Mouse (Mus musculus) liver, embryonic 11.5 days (tissue): Measurements from ENCODE around the gene Ccdc9. TPM values are rescaled to one million over a fixed set of nuclear protein-coding genes. Genes with fewer than 3 reads are reported as not detected.

Source experiments
- ATAC-seq: fragments of 200-750 bp; cut with Nextera tagmentation; replicated peaks from 2 replicates; pipeline ENCODE4 v1.8.0; 2017; ENCODE audit warnings: moderate number of reproducible peaks, mild to moderate bottlenecking, moderate TSS enrichment, moderate library complexity; ENCODE audit not compliant: low FRiP score
- DNase-seq: peaks from one replicate; pipeline ENCODE4 v3.0.0-alpha.2; 2017; ENCODE audit warnings: low spot score
- H3K27ac ChIP-seq: fragments of 300-500 bp; sonication (generic); 2 replicates; pipeline ENCODE4 v1.5.1; 2014; ENCODE audit warnings: mild to moderate bottlenecking, low read depth, low read length, control low read depth
- H3K27me3 ChIP-seq: fragments of 300-500 bp; sonication (generic); replicated peaks from 2 replicates; pipeline ENCODE4 v1.6.1; 2014; ENCODE audit warnings: low read length, mixed read lengths; ENCODE audit not compliant: control insufficient read depth, insufficient read depth
- H3K36me3 ChIP-seq: fragments of 300-500 bp; sonication (generic); 2 replicates; pipeline ENCODE4 v1.6.1; 2014; ENCODE audit warnings: mild to moderate bottlenecking, low read length, moderate library complexity, mixed read lengths; ENCODE audit not compliant: control insufficient read depth, insufficient read depth
- H3K4me1 ChIP-seq: fragments of 300-500 bp; sonication (generic); replicated peaks from 2 replicates; pipeline ENCODE4 v1.6.1; 2014; ENCODE audit warnings: low read length, mixed read lengths; ENCODE audit not compliant: control insufficient read depth, insufficient read depth
- H3K4me2 ChIP-seq: fragments of 300-500 bp; sonication (generic); 2 replicates; pipeline ENCODE4 v1.6.1; 2014; ENCODE audit warnings: mild to moderate bottlenecking, control low read depth, moderate library complexity
- H3K4me3 ChIP-seq: fragments of 300-500 bp; sonication (generic); 2 replicates; pipeline ENCODE4 v1.5.1; 2014; ENCODE audit warnings: low read depth, low read length, control low read depth
- H3K9ac ChIP-seq: fragments of 300-500 bp; sonication (generic); 2 replicates; pipeline ENCODE4 v1.6.1; 2014; ENCODE audit warnings: low read depth, low read length, control low read depth
- H3K9me3 ChIP-seq: fragments of 300-500 bp; sonication (generic); 2 replicates; pipeline ENCODE4 v1.6.1; 2016; ENCODE audit warnings: low read length, inconsistent platforms, mixed read lengths; ENCODE audit not compliant: control insufficient read depth
- WGBS: fragments of 180-500 bp; shearing (Covaris S2); extraction: QIAGEN DNeasy Blood & Tissue Kit; methylation state at CpG from one replicate; pipeline ENCODE4 v1.1.7; 2014; 5-methylcytosine and 5-hydroxymethylcytosine counted together
- polyA plus RNA-seq: library from polyadenylated mRNA; unstranded; fragments of >200 nt; fragmentation: Nextera tagmentation; extraction: Ambion mirVana; gene quantifications from 2 replicates; pipeline ENCODE4 v1.2.1, GENCODE M21; 2014

Ccdc9 gene
- polyA plus RNA-seq, 1 experiment from 2014 or later, result 25.3 TPM

DNA sequence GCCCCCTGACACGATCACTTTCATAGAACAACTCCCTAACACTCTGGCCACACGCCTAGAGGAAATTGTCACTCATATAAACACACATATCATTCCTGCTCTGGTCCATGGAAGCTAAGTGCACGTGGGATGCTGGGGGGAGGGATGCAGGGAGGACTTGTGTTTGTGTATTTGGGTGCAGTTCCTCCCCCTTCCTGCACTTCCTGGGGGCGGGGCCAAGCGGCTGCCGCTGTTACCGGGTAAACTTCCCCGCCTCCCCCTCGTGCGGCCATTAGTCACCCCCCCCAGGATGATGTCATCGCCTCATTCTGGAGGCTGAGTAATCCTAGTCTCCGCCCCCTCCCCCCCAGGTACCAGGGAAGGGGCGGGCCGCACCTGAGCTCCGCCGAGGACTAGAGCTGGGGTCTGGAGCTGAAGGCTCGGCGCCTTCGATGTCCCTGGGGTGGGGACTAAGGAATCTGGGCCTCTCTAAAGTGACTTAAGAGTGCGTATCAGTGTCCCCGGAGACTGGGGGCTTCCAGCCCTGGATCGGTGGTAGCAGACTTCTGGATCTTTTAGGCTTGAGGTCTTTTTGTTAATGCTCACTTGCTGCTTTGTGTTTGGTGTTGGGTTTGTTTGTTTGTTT lies 10.3 kb upstream of the Ccdc9 start:
- H3K27me3 ChIP-seq, result peaks cover 6% of the 10 kb centered on the region
- peak overlapping the region; percentile 64 for H3K4me2 ChIP-seq
- no peaks in the 10 kb centered on the region for H3K36me3 ChIP-seq
- H3K4me1 ChIP-seq, result peaks cover 33% of the 10 kb centered on the region
- peak; percentile 84 for DNase-seq
- H3K9me3 ChIP-seq, result no peaks in the 10 kb centered on the region
- peak overlapping the region; percentile 41 for H3K9ac ChIP-seq
- no peak; the same call in 1 of the 2 replicates for ATAC-seq
- H3K27ac ChIP-seq, result peak overlapping the region; percentile 86
- WGBS, result 3% methylated on average over 22 of the region's 22 CpGs
- H3K4me3 ChIP-seq, result peak overlapping the region; percentile 51

DNA sequence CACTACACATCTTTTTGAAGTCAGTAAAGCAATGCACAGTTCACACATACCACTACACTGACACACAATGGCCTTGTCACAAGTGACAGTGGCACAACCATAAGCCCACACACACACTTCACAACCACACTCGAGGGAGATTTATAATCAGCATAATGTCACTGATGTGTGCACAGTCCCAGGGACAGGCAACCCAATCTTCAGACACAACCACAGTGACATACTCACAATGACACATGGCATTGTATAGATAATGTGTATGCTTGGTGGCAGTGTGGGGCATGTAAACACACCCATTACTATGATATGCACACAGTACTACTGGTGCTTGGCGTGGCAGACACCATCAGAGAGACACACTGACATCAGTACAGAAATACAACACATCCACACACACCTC lies 9.6 kb upstream of the Ccdc9 start:
- Histone ChIP-seq H3K4me1 (peaks cover 33% of the 10 kb centered on the region), H3K9me3 (no peaks in the 10 kb centered on the region), H3K27ac (peak overlapping the region; percentile 86), H3K4me2 (peak overlapping the region; percentile 64), H3K36me3 (no peaks in the 10 kb centered on the region), H3K27me3 (peaks cover 6% of the 10 kb centered on the region), H3K9ac (peak overlapping the region; percentile 45; the same call in 1 of the 2 replicates), H3K4me3 (peak overlapping the region; percentile 51; the same call in 1 of the 2 replicates)
- DNase-seq, result no peak
- ATAC-seq, result peak; percentile 58
- 18% methylated on average over 2 of the region's 2 CpGs for WGBS

DNA sequence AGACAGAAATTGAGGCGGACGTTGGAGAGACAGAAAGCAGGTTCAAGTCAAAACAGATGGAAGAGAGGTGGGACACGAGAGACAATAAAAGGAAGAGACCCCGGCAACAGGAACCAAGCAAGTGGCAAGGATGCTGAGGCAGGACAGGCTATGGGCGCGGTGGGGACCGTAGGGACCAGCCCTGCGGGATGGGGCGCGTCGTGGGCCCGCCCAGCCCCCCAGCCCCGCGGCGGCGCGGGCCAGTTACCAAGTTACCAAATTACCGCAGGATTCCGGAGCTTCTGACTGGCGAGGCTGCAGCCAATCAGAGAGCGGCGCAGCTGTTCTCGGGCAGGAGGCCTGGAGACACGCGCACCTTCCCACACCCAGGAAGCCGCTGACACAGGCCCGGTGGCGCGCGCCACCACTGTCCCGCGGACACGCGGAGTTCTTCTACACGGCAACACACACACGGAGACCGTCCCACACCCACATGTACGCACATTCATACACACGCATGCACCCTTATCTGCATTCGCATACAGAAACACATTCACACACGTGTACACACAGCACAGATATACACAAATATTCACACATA lies 8.8 kb upstream of the Ccdc9 start:
- WGBS, result 2% methylated on average over 41 of the region's 41 CpGs
- Histone ChIP-seq H3K9ac (peak overlapping the region; percentile 45), H3K9me3 (no peaks in the 10 kb centered on the region), H3K4me1 (peaks cover 33% of the 10 kb centered on the region), H3K27ac (peak overlapping the region; percentile 86), H3K27me3 (peaks cover 6% of the 10 kb centered on the region), H3K4me2 (peak overlapping the region; percentile 64), H3K36me3 (no peaks in the 10 kb centered on the region), H3K4me3 (peak overlapping the region; percentile 44)
- peak; percentile 85 for DNase-seq
- ATAC-seq, result peak; percentile 71

DNA sequence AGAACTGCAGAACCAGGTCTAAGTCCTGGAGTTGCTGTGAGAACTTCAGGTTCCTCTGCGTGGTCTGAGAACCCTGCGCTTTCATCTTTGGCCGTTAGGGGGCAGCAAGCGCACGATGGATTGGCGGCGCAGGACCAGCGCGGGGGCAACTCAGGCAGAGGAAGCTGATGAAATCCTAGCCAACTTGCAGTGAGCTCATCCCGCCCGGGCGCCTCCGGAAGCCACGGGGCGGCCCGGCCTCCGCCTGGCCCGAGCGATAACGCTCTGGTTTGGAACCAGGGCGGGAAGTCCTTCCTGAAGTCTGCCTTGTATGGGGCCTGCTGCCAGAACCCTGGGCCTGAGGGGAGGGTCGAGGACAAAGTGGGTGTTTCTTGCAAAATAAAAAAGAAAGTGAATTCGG lies 8.2 kb upstream of the Ccdc9 start:
- peak; percentile 95 for DNase-seq
- H3K4me3 ChIP-seq, result peak overlapping the region; percentile 44
- peak overlapping the region; percentile 64 for H3K4me2 ChIP-seq
- no peaks in the 10 kb centered on the region for H3K9me3 ChIP-seq
- H3K4me1 ChIP-seq, result peaks cover 29% of the 10 kb centered on the region
- peak overlapping the region; percentile 63 for H3K9ac ChIP-seq
- ATAC-seq, result peak; percentile 86
- no peaks in the 10 kb centered on the region for H3K36me3 ChIP-seq
- peak overlapping the region; percentile 86 for H3K27ac ChIP-seq
- H3K27me3 ChIP-seq, result peaks cover 6% of the 10 kb centered on the region
- under 1% methylated on average over 23 of the region's 23 CpGs for WGBS

DNA sequence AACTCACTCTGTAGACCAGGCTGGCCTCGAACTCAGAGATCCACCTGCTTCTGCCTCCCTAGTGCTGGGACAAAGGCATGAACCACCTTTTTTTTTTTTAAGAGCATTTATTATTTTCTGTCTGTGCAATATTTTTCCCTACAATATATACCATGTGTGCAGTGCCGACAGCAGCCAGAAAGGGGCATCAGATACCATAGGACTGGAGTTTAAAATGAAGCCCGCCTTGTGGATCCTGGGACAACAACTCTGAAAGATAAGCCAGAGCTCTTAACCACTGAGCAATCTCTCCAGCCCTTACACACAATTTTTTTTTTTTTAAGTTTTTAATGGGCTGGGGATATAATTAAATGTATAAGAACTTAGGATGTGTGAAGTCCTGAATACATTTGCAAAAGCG lies 7.8 kb upstream of the Ccdc9 start:
- Histone ChIP-seq H3K4me3 (peak overlapping the region; percentile 44), H3K36me3 (no peaks in the 10 kb centered on the region), H3K4me2 (peak overlapping the region; percentile 64), H3K27ac (peak overlapping the region; percentile 86), H3K9me3 (no peaks in the 10 kb centered on the region), H3K4me1 (peaks cover 26% of the 10 kb centered on the region), H3K27me3 (peaks cover 1% of the 10 kb centered on the region), H3K9ac (peak overlapping the region; percentile 63; the same call in 1 of the 2 replicates)
- DNase-seq (no peak), ATAC-seq (peak; percentile 56)
- 22% methylated on average over 4 of the region's 4 CpGs for WGBS

DNA sequence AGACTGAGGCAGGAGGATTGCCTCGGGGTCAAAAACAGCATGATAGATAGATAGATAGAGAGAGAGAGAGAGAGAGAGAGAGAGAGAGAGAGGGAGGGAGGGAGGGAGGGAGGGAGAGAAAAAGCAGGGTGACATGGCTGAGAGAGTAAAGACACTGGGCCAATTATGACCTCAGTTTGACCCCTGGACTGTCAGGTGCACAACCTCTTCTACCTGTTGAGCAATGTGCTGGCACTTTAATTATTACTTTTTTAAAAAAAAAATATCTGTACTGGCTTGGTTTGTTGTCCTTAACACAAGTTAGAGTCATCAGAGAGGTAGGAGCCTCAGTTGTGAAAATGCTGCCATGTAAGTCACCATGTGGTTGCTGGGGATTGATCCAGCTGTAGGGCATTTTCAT lies 1.2 kb upstream of the Ccdc9 start:
- Histone ChIP-seq H3K4me3 (no peak overlapping the region), H3K9me3 (no peaks in the 10 kb centered on the region), H3K36me3 (peaks cover 15% of the 10 kb centered on the region), H3K9ac (no peak overlapping the region), H3K4me1 (peaks cover 11% of the 10 kb centered on the region), H3K27ac (no peak overlapping the region), H3K27me3 (no peaks in the 10 kb centered on the region), H3K4me2 (no peak overlapping the region)
- DNase-seq (no peak), ATAC-seq (no peak)
- WGBS, result 73% methylated on average over 1 of the region's 1 CpGs

DNA sequence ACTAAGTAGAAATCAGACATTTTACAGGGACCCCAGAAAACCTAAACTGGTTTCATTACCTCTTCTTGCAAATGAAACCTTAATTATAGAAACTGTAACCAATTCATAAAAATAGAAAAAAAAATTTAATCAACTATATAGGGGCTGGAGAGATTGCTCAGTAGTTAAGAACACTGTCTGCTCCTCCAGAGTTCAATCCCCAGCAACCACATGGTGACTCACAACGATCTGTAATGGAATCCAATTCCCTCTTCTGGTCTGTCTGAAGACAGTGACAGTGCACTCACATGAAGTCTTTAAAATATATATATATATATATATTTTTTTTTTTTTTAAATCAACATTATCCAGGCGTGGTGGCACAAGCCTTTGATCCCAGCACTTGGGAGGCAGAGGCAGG lies 421 bp upstream of the Ccdc9 start:
- Histone ChIP-seq H3K4me2 (peak overlapping the region; percentile 96), H3K27me3 (no peaks in the 10 kb centered on the region), H3K27ac (peak overlapping the region; percentile 89), H3K4me3 (peak overlapping the region; percentile 58), H3K36me3 (peaks cover 22% of the 10 kb centered on the region), H3K9ac (peak overlapping the region; percentile 68), H3K9me3 (no peaks in the 10 kb centered on the region), H3K4me1 (peaks cover 11% of the 10 kb centered on the region)
- DNase-seq (no peak), ATAC-seq (no peak)
- WGBS, result 76% methylated on average over 2 of the region's 2 CpGs

DNA sequence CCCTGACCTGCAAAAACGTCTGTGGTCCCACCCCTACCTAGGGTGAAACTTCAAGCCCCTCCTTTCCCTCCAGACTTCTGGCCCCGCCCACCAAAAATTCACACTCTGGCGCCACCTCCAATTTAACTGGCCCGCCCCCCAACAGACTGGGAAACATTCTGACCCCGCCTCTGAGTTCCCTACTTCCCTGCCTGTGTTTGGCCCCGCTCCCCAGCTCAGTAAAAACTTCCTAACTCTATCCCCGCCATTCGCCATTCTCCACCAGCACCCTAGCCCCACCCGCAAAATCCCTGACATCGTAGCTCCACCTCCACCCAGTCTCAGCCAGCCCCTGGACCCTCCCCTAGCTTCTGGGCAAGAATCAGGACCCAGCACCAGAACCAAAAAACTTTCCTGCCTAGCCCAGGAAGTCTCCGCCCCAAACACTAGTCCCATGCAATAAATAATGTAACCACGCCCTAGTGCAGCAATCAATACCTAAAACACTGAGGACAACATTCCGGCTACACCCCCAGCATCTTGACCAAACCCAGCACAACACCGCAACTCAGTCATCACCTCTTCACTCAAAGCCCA lies 1.1 kb downstream of the Ccdc9 start:
- ATAC-seq, result peak; percentile 48
- H3K9me3 ChIP-seq, result no peaks in the 10 kb centered on the region
- 3% methylated on average over 14 of the region's 14 CpGs for WGBS
- H3K4me1 ChIP-seq, result peaks cover 11% of the 10 kb centered on the region
- no peaks in the 10 kb centered on the region for H3K27me3 ChIP-seq
- peak overlapping the region; percentile 48 for H3K9ac ChIP-seq
- H3K4me2 ChIP-seq, result peak overlapping the region; percentile 96
- DNase-seq, result peak; percentile 68
- H3K27ac ChIP-seq, result peak overlapping the region; percentile 70
- H3K36me3 ChIP-seq, result peaks cover 35% of the 10 kb centered on the region
- H3K4me3 ChIP-seq, result peak overlapping the region; percentile 58
